Mouse (Mus musculus): ENCODE results near the gene Amigo1. TPM values are rescaled to one million over a fixed set of nuclear protein-coding genes. Genes with fewer than 3 reads are reported as not detected.

The Amigo1 gene
- total RNA-seq (2022): 10 to 100 TPM; 68.5 to 81.5 (median 72.9) TPM

GRCm38 (mm10) chr3:108186098-108187047 is at the start of gene Amigo1:
Gene Amigo1 (plus strand): TSS chr3:108186335.
- peak in 1 of 2 experiments; percentile 47 for DNase-seq (ENCODE audit: low spot score in 2 of 2)

GRCm38 (mm10) chr3:108139113-108139512 is 47.0 kb upstream of the Amigo1 start:
- no peak for DNase-seq (ENCODE audit: low spot score in 2 of 2)

GRCm38 (mm10) chr3:108140786-108141185 is 45.3 kb upstream of the Amigo1 start:
- DNase-seq (ENCODE audit: low spot score in 2 of 2): no peak

GRCm38 (mm10) chr3:108145534-108146445 is 40.3 kb upstream of the Amigo1 start, which contains the start of gene Gnai3:
Gene Gnai3 (minus strand): TSS chr3:108146146.
- DNase-seq (ENCODE audit: low spot score in 2 of 2): peak; percentile 86 to 87

- DNase-seq (ENCODE audit: low spot score in 2 of 2): no peak
Measured at GRCm38 (mm10) chr3:108146671-108147070, 39.5 kb upstream of the Amigo1 start.

- peak; percentile 76 to 81 for DNase-seq (ENCODE audit: low spot score in 2 of 2)
Measured at GRCm38 (mm10) chr3:108147386-108148235, 38.5 kb upstream of the Amigo1 start.

- no peak for DNase-seq (ENCODE audit: low spot score in 2 of 2)
Measured at GRCm38 (mm10) chr3:108152290-108152689, 33.8 kb upstream of the Amigo1 start.

- peak; percentile 69 to 79 for DNase-seq (ENCODE audit: low spot score in 2 of 2)
Measured at GRCm38 (mm10) chr3:108154656-108155055, 31.5 kb upstream of the Amigo1 start, which contains the start of gene Gpr61. Gene Gpr61 (minus strand): TSS chr3:108154882.

GRCm38 (mm10) chr3:108158383-108159037 is 27.6 kb upstream of the Amigo1 start:
- DNase-seq (ENCODE audit: low spot score in 2 of 2): peak in 1 of 2 experiments; percentile 80

GRCm38 (mm10) chr3:108164091-108164490 is 22.0 kb upstream of the Amigo1 start:
- DNase-seq (ENCODE audit: low spot score in 2 of 2): no peak

GRCm38 (mm10) chr3:108164807-108165206 is 21.3 kb upstream of the Amigo1 start:
- peak in 1 of 2 experiments; percentile 75 for DNase-seq (ENCODE audit: low spot score in 2 of 2)

GRCm38 (mm10) chr3:108165532-108166315 is 20.4 kb upstream of the Amigo1 start:
- no peak for DNase-seq (ENCODE audit: low spot score in 2 of 2)

GRCm38 (mm10) chr3:108166486-108167211 is 19.5 kb upstream of the Amigo1 start:
- DNase-seq (ENCODE audit: low spot score in 2 of 2): no peak

GRCm38 (mm10) chr3:108167499-108167898 is 18.6 kb upstream of the Amigo1 start:
- DNase-seq (ENCODE audit: low spot score in 2 of 2): no peak

- DNase-seq (ENCODE audit: low spot score in 2 of 2): no peak
Measured at GRCm38 (mm10) chr3:108169199-108169598, 16.9 kb upstream of the Amigo1 start.

- DNase-seq (ENCODE audit: low spot score in 2 of 2): peak in 1 of 2 experiments; percentile 73
Measured at GRCm38 (mm10) chr3:108174672-108175531, 11.2 kb upstream of the Amigo1 start.

Measured in left cerebral cortex, adult 8-10 months (tissue).